Mouse (Mus musculus): ENCODE measurements around the gene Mettl23.

- TF ChIP-seq CTCF (IDR thresholded peaks at IDR 0.05; ENCODE audit: low read depth, low read length) (no peak), GATA2 (IDR thresholded peaks at IDR 0.05; ENCODE audit: borderline replicate concordance, low read depth, low read length) (no peak), TAL1 (conservative IDR thresholded peaks at IDR 0.05; ENCODE audit: low read depth, low read length) (no peak)
These were observed 7.9 kb downstream of the Mettl23 start for GRCm38 (mm10) chr11:116850833-116851477.

Measured in G1E (cell line).